Mouse (Mus musculus): Measurements from ENCODE around the gene Rpa1.

DNA sequence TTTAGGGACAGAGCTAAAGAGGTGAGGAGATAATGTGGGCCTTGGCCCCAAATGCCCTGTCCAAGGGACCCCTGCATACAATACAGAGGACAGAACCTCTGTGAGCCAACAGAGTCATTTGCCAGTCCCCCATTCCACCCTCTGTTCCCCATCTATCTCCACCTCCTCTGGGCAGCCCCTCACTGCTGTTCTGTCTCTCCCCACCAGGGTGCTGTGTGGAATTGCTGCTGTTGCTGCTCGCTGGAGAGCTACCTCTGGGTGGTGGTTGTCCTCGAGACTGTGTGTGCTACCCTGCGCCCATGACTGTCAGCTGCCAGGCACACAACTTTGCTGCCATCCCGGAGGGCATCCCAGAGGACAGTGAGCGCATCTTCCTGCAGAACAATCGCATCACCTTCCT is 83.6 kb downstream of the Rpa1 start:
- TF ChIP-seq POLR2A (IDR thresholded peaks at IDR 0.05; ENCODE audit: insufficient read depth, low read depth, low read length) (no peak), CTCF (IDR thresholded peaks at IDR 0.05; ENCODE audit: insufficient read depth, low read depth, low read length) (no peak)

Data from olfactory bulb, adult 2 months (tissue).